Mouse (Mus musculus) brain, embryonic 14.5 days (tissue): ENCODE results near the gene Ubqln5.

Experiments
- CTCF ChIP-seq: fragments of 200-500 bp; IDR thresholded peaks from 2 replicates; pipeline ENCODE4 v1.5.1; 2012; ENCODE audit warnings: inconsistent platforms, mild to moderate bottlenecking, moderate library complexity, borderline replicate concordance; ENCODE audit not compliant: insufficient read depth, insufficient read length; ENCODE audit errors: extremely low read depth
- POLR2A ChIP-seq: fragments of 200-500 bp; IDR thresholded peaks from 2 replicates; pipeline ENCODE4 v1.6.1; 2012; ENCODE audit warnings: mild to moderate bottlenecking, inconsistent platforms, borderline replicate concordance; ENCODE audit not compliant: poor library complexity, insufficient read depth, insufficient read length, severe bottlenecking; ENCODE audit errors: extremely low read depth

DNA sequence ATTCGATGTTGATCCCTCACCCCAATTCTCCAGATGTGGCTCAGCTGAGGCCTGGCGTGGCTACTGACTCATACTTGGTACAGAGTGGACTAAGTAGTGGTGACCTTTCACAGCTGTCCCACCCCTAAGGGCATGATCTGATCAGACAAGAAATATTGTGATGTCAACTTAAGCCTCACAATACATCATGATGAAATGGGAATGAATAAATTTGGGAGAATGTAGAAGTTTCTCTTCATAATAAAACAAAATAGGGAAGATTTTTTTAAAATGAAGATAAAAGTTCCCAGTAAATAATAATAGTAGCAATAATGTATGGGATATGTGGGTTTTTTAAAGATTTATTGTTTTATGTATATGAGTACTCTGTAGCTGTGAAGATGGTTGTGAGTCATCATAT lies 20.8 kb upstream of the Ubqln5 start, which contains the start of gene Ubqlnl:
- TF ChIP-seq CTCF = no peak
- no peak for TF ChIP-seq POLR2A
